Mouse (Mus musculus) hindbrain, postnatal 0 days (tissue): ENCODE results near the gene Ptprd. TPM values are rescaled to one million over a fixed set of nuclear protein-coding genes. Genes with fewer than 3 reads are reported as not detected.

Experiments
- ATAC-seq: fragments of 200-750 bp; cut with Nextera tagmentation; 2 replicates; pipeline ENCODE4 v1.8.0; 2017; ENCODE audit warnings: mild to moderate bottlenecking, moderate TSS enrichment, moderate library complexity
- DNase-seq: peaks from one replicate; pipeline ENCODE4 v3.0.0-alpha.2; 2015; ENCODE audit warnings: low spot score
- H3K27ac ChIP-seq: fragments of 300-500 bp; sonication (generic); 2 replicates; pipeline ENCODE4 v1.5.1; 2014; ENCODE audit warnings: mild to moderate bottlenecking
- H3K27me3 ChIP-seq: fragments of 300-500 bp; sonication (generic); 2 replicates; pipeline ENCODE4 v1.6.1; 2014; ENCODE audit warnings: low read length, mixed read lengths; ENCODE audit not compliant: insufficient read depth
- H3K36me3 ChIP-seq: fragments of 300-500 bp; sonication (generic); 2 replicates; pipeline ENCODE4 v1.6.1; 2014; ENCODE audit warnings: low read length, mixed read lengths; ENCODE audit not compliant: insufficient read depth
- H3K4me1 ChIP-seq: fragments of 300-500 bp; sonication (generic); 2 replicates; pipeline ENCODE4 v1.6.1; 2014; ENCODE audit warnings: antibody characterized with exemption, low read length, mixed read lengths; ENCODE audit not compliant: insufficient read depth
- H3K4me2 ChIP-seq: fragments of 300-500 bp; sonication (generic); 2 replicates; pipeline ENCODE4 v1.6.1; 2014; ENCODE audit warnings: low read depth, mild to moderate bottlenecking, low read length, moderate library complexity, mixed read lengths
- H3K4me3 ChIP-seq: fragments of 300-500 bp; sonication (generic); 2 replicates; pipeline ENCODE4 v1.5.1; 2014; ENCODE audit warnings: low read length
- H3K9ac ChIP-seq: fragments of 300-500 bp; sonication (generic); replicated peaks from 2 replicates; pipeline ENCODE4 v1.6.1; 2014; ENCODE audit warnings: mild to moderate bottlenecking, low read length, moderate library complexity, mixed read lengths
- H3K9me3 ChIP-seq: fragments of 300-500 bp; sonication (generic); 2 replicates; pipeline ENCODE4 v1.6.1; 2016; ENCODE audit warnings: low read length, mixed read lengths
- CTCF ChIP-seq: IDR thresholded peaks from 2 replicates; pipeline ENCODE4 v1.5.1; 2016; ENCODE audit warnings: antibody characterized with exemption, control low read depth, low read depth
- WGBS: fragments of 180-500 bp; shearing (Covaris S2); extraction: QIAGEN DNeasy Blood & Tissue Kit; methylation state at CpG from one replicate; pipeline ENCODE4 v1.1.7; 2014; 5-methylcytosine and 5-hydroxymethylcytosine counted together
- polyA plus RNA-seq: library from polyadenylated mRNA; unstranded; fragments of >200 nt; fragmentation: Nextera tagmentation; extraction: Ambion mirVana; gene quantifications from 2 replicates; pipeline ENCODE4 v1.2.1, GENCODE M21; 2015
- total RNA-seq: library from RNA; depleted of rRNA; stranded (reverse); fragments of >200 nt; gene quantifications from 2 replicates; pipeline ENCODE4 v1.2.3, GENCODE M21; 2014

The Ptprd gene
- total and polyA plus RNA-seq, 2 experiments from 2014 or later, result 56.3 to 96.0 TPM

DNA sequence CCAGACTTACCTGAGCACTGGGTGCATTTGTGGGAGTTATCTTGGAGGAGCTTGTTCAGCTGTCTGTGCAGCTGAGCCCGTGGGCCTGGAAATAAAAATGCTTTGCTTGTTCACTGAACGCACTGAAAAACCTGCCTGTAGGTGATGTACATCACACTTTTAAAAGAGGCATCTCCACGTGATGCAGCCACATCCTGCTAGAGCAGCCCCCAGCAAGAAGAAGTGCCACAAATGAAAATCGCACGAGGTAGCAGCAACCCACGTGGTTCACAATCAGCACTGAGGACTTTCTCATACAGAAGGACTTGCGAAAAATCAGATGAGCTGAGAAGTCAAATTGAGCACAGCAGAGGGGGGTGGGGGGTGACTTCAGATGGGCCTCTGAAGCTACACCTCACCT lies 757.7 kb downstream of the Ptprd start:
- 75% methylated on average over 7 of the region's 7 CpGs for WGBS
- Histone ChIP-seq H3K9me3 (no peaks in the 10 kb centered on the region), H3K9ac (no peak overlapping the region), H3K4me1 (no peaks in the 10 kb centered on the region), H3K36me3 (no peaks in the 10 kb centered on the region), H3K27ac (no peak overlapping the region), H3K27me3 (no peaks in the 10 kb centered on the region), H3K4me2 (no peak overlapping the region), H3K4me3 (no peak overlapping the region)
- DNase-seq (no peak), ATAC-seq (no peak)
- TF ChIP-seq CTCF, result no peak

DNA sequence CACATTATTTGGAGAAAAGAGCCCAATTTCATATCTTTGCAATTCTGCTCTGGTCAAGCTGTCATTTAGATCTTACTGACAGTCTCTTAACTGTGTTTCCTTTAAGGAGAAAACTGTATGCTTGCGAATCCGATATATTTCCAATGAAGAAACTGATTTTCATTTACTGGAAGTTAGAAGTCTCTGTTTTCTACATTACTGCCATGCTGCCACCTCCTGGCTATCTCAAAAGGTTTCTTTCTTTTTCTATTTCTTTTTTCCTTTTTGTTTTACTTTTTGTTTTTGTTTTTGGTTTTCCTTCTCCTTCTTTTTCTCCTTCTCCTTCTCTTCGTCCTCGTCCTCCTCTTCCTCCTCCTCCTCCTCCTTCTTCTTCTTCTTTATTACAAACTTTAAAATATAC lies 812.6 kb downstream of the Ptprd start:
- TF ChIP-seq CTCF, result peak; percentile 48
- no peaks in the 10 kb centered on the region for H3K27me3 ChIP-seq
- no peak overlapping the region for H3K9ac ChIP-seq
- H3K4me3 ChIP-seq, result no peak overlapping the region
- ATAC-seq (no peak), DNase-seq (peak; percentile 47)
- H3K4me2 ChIP-seq, result no peak overlapping the region
- H3K27ac ChIP-seq, result no peak overlapping the region
- H3K36me3 ChIP-seq, result no peaks in the 10 kb centered on the region
- H3K9me3 ChIP-seq, result no peaks in the 10 kb centered on the region
- WGBS, result 71% methylated on average over 4 of the region's 4 CpGs
- H3K4me1 ChIP-seq, result no peaks in the 10 kb centered on the region

DNA sequence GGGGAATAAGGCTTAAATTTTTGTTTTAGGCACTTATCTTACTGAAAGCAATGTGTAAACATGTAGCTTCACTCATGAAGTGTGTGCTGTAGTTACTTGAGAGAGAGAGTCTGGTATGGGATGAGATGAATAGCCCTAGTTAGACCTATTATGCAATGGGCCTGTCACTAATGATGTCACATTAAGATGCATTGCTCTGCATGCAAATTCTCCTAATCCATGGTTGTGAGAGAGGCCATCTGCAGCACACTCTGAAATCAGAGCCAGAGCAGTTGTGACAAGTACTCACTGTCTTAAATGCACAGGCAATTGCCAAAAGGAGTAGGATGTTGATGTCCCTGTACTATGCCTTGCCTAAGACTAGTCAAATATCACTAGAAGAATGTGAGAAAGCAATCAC lies 850.0 kb downstream of the Ptprd start:
- Histone ChIP-seq H3K4me1 (no peaks in the 10 kb centered on the region), H3K4me2 (no peak overlapping the region), H3K9me3 (no peaks in the 10 kb centered on the region), H3K9ac (no peak overlapping the region), H3K27ac (no peak overlapping the region), H3K4me3 (no peak overlapping the region), H3K36me3 (no peaks in the 10 kb centered on the region), H3K27me3 (no peaks in the 10 kb centered on the region)
- no peak for TF ChIP-seq CTCF
- no peak for ATAC-seq
- DNase-seq, result no peak

DNA sequence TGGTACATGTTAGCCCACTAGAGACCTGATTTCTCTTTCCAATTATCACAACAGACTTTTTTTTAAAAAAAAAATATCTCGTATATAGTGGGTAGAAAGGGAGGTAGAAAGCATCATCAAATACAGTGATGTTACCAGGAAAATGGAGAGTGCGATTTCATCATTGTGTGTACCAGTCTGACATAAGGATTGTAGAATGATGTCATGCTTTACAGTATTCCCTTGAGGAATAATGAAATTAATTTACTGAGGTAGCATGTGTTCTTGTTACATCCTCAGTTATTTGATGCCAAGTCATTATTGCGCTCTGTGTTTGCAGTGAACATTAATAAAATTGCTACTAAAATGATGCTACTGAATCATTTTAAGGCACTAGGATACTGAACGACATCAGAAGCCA lies 884.6 kb downstream of the Ptprd start:
- no peak overlapping the region for H3K27ac ChIP-seq
- no peak for TF ChIP-seq CTCF
- no peak overlapping the region for H3K9ac ChIP-seq
- no peaks in the 10 kb centered on the region for H3K4me1 ChIP-seq
- H3K36me3 ChIP-seq, result no peaks in the 10 kb centered on the region
- DNase-seq (no peak), ATAC-seq (no peak)
- 0 out of 2 replicates have a peak, but pooled peaks cover 2% of the 10 kb centered on the region for H3K9me3 ChIP-seq
- H3K27me3 ChIP-seq, result no peaks in the 10 kb centered on the region
- no peak overlapping the region for H3K4me2 ChIP-seq
- 75% methylated on average over 4 of the region's 4 CpGs for WGBS
- H3K4me3 ChIP-seq, result no peak overlapping the region

DNA sequence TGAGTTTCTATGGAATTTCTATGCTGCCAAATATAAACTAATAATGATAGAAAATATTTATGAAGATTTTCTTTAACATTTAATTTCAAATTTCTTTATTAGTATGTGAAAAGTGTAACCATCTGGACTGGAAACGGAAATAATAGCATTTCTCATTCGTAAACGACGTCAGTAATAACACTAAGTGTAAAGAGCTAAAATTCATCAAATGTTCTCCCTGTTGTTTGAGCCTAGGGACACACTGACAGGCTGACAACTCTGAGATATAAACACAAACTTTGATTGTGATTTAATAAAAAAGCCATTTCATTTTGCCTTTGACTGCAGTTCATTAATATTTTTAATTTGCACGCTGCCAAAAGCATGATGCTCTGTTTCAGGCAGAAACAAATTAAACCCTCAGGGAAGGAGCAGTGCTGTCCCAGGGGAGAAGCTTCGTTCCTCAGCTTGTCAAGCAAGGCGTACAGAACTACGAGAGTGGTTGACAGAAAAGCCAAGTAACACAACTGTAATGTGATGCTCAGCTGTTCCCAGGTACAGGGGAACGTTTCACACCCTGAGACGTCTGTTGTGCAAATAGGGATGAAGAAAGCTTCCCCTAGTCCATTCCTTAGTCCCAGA lies 894.6 kb downstream of the Ptprd start:
- no peaks in the 10 kb centered on the region for H3K27me3 ChIP-seq
- no peak for ATAC-seq
- no peaks in the 10 kb centered on the region for H3K36me3 ChIP-seq
- H3K27ac ChIP-seq, result no peak overlapping the region
- no peaks in the 10 kb centered on the region for H3K4me1 ChIP-seq
- no peak overlapping the region for H3K4me3 ChIP-seq
- no peak overlapping the region for H3K9ac ChIP-seq
- peak; percentile 53 for DNase-seq
- WGBS, result 24% methylated on average over 10 of the region's 10 CpGs
- no peak overlapping the region for H3K4me2 ChIP-seq
- TF ChIP-seq CTCF, result no peak
- no peaks in the 10 kb centered on the region for H3K9me3 ChIP-seq

DNA sequence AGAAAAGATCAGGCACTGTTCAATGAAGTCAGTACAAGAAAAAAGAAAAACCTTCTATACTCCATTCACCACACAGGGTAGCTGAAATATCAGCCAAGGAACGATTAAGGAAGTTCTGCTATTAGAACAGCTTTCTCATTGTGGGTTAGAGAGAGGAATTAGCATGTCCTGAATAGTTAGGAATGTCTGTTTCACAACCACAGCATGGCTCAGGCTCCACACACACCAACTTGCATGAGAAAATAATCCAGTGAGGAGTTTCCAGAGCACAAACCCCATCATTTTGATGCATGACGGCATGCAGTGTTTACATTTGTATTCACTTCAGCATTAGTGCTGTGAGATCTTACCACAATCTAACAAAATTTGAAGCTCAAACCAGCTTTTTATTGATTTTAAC lies 895.1 kb downstream of the Ptprd start:
- WGBS, result 41% methylated on average over 2 of the region's 2 CpGs
- DNase-seq (peak; percentile 22), ATAC-seq (peak; percentile 70)

DNA sequence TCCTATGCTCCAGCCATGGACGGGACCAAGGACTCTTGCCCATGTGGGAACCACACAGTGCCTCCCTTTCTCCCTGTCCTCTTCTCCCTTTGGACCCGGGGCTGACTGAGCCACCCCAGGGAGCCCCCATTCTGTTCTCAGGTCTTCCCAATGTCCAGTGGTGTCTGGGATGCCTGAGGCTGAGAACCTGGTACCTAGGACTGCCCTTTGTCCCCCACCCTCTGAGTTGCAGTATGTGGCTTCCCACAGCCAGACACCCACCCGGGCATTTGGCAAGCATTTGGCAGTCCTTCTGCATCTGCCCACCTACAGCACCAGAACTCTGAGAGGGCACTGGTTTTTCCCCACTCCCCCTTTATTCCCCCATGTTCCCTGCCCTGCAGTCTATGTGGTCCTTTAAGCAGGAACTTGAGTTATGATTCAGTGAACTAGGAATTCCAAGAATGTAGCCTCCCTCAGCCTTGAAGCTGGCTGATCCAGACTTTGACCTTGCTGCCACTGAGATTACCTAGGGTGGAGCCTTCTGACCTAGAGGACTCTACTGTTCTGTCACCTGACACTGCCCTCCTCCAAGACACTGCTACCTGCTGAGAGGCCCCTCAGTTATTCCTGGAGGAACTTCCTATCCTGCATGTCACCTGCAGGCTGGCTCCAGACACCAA lies 901.5 kb downstream of the Ptprd start:
- Histone ChIP-seq H3K9me3 (no peaks in the 10 kb centered on the region), H3K27ac (no peak overlapping the region), H3K4me2 (no peak overlapping the region), H3K4me3 (no peak overlapping the region), H3K4me1 (no peaks in the 10 kb centered on the region), H3K9ac (no peak overlapping the region), H3K36me3 (no peaks in the 10 kb centered on the region), H3K27me3 (no peaks in the 10 kb centered on the region)
- 78% methylated on average over 3 of the region's 3 CpGs for WGBS
- DNase-seq (no peak), ATAC-seq (no peak)
- TF ChIP-seq CTCF, result no peak

More for the DNA sequence above, 895.1 kb downstream of the Ptprd start:
- TF ChIP-seq CTCF, result no peak
- Histone ChIP-seq H3K36me3 (no peaks in the 10 kb centered on the region), H3K4me3 (no peak overlapping the region), H3K27ac (no peak overlapping the region), H3K4me2 (no peak overlapping the region), H3K4me1 (no peaks in the 10 kb centered on the region), H3K27me3 (no peaks in the 10 kb centered on the region), H3K9me3 (no peaks in the 10 kb centered on the region), H3K9ac (no peak overlapping the region)
